Mouse (Mus musculus) G1E (cell line): Measurements from ENCODE around the gene Asic2. TPM values are rescaled to one million over a fixed set of nuclear protein-coding genes. Genes with fewer than 3 reads are reported as not detected.

Experiments used
- ATAC-seq: 2 replicates; pipeline ENCODE4 v1.8.0; 2016; ENCODE audit warnings: mild to moderate bottlenecking; ENCODE audit not compliant: insufficient number of reproducible peaks, poor library complexity, low FRiP score, severe bottlenecking; ENCODE audit errors: extremely low read depth
- DNase-seq: peaks from one replicate; pipeline ENCODE4 v3.0.0; 2012; ENCODE audit warnings: low spot score
- H3K27me3 ChIP-seq: 2 replicates; pipeline ENCODE4 v1.6.1; 2012; ENCODE audit warnings: mild to moderate bottlenecking, low read length, inconsistent platforms; ENCODE audit not compliant: insufficient read depth
- H3K36me3 ChIP-seq: replicated peaks from 2 replicates; pipeline ENCODE3; 2012; ENCODE audit warnings: mild to moderate bottlenecking, inconsistent platforms
- H3K4me1 ChIP-seq: 2 replicates; pipeline ENCODE4 v1.6.1; 2012; ENCODE audit warnings: low read depth, low read length, inconsistent platforms, mixed read lengths; ENCODE audit not compliant: insufficient read depth
- H3K4me3 ChIP-seq: 2 replicates; pipeline ENCODE4 v1.5.1; 2012; ENCODE audit warnings: low read depth, mild to moderate bottlenecking, inconsistent platforms, low read length, moderate library complexity, mixed read lengths
- H3K9me3 ChIP-seq: replicated peaks from 2 replicates; pipeline ENCODE4 v1.6.1; 2012; ENCODE audit warnings: inconsistent platforms
- CTCF ChIP-seq: IDR thresholded peaks from 2 replicates; pipeline ENCODE4 v1.5.1; 2012; ENCODE audit warnings: low read depth, low read length, inconsistent platforms, mixed read lengths
- GATA1 ChIP-seq: IDR thresholded peaks from 2 replicates; pipeline ENCODE4 v1.6.1; 2012; ENCODE audit warnings: borderline replicate concordance, low read length, inconsistent platforms, mixed read lengths
- GATA2 ChIP-seq: IDR thresholded peaks from 2 replicates; pipeline ENCODE4 v1.6.1; 2012; ENCODE audit warnings: low read depth, low read length, inconsistent platforms, borderline replicate concordance
- POLR2AphosphoS5 ChIP-seq: IDR thresholded peaks from 2 replicates; pipeline ENCODE4 v1.6.1; 2012; ENCODE audit warnings: low read depth, low read length, inconsistent platforms; ENCODE audit not compliant: insufficient replicate concordance
- TAL1 ChIP-seq: conservative IDR thresholded peaks from 2 replicates; pipeline ENCODE4 v1.6.1; 2012; ENCODE audit warnings: low read depth, low read length, inconsistent platforms, mixed read lengths
- polyA plus RNA-seq: library from polyadenylated mRNA; stranded (reverse); fragments of >175 nt; gene quantifications from 2 replicates; pipeline ENCODE4 v1.2.3, GENCODE M21; 2012
- total RNA-seq, 2 experiments: library from RNA; stranded (forward) in 1 of 2; stranded (reverse) in 1 of 2; fragments of 200-1000 nt in 1 of 2; fragments of >200 nt in 1 of 2; fragmentation: Nextera tagmentation in 1 of 2; gene quantifications; 2 replicates each; pipeline ENCODE4 v1.2.3; 2014 to 2017

Asic2 gene
- total and polyA plus RNA-seq, 3 experiments = 0.16 TPM; not detected in 2

- Histone ChIP-seq H3K4me1 (no peaks in the 10 kb centered on the region), H3K36me3 (no peaks in the 10 kb centered on the region), H3K4me3 (no peak overlapping the region), H3K27me3 (no peaks in the 10 kb centered on the region), H3K9me3 (peaks cover 51% of the 10 kb centered on the region)
- DNase-seq = no peak
- TF ChIP-seq GATA1 = no peak
- no peak for TF ChIP-seq TAL1
- no peak for TF ChIP-seq GATA2
- TF ChIP-seq CTCF = no peak
- no peak for TF ChIP-seq POLR2AphosphoS5
- no peak for ATAC-seq
Observed at GRCm38 (mm10) chr11:81290041-81290440, 678.2 kb downstream of the Asic2 start.

DNA sequence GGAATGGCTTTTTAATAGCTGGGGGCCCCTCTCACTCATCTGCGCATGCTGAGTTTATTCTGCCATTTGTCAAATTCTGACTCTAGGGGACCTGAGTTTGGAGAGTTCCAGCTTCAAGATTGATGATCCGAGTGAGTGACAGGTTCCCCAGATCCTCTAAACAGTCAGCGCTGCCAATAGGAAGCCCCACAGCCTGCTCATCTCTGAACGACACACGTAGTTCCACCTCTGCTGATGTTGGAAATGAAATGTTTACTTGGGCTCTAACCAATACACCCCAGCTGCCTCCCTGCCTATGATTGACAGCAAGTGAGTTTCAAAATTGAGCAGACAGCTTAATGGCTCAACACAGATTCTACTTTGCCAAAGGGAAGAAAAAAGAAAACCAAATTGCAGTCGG lies 685.1 kb downstream of the Asic2 start:
- peaks cover 69% of the 10 kb centered on the region for H3K9me3 ChIP-seq
- no peak overlapping the region for H3K4me3 ChIP-seq
- no peak for TF ChIP-seq TAL1
- no peak for TF ChIP-seq GATA1
- no peak for TF ChIP-seq CTCF
- no peak for TF ChIP-seq POLR2AphosphoS5
- TF ChIP-seq GATA2 = no peak
- H3K27me3 ChIP-seq = no peaks in the 10 kb centered on the region
- H3K36me3 ChIP-seq = no peaks in the 10 kb centered on the region
- no peaks in the 10 kb centered on the region for H3K4me1 ChIP-seq
- DNase-seq (no peak), ATAC-seq (no peak)

- no peak for TF ChIP-seq POLR2AphosphoS5
- TF ChIP-seq CTCF = no peak
- no peak for TF ChIP-seq TAL1
- TF ChIP-seq GATA1 = no peak
- no peak for TF ChIP-seq GATA2
- Histone ChIP-seq H3K9me3 (peaks cover 67% of the 10 kb centered on the region), H3K4me3 (no peak overlapping the region), H3K27me3 (no peaks in the 10 kb centered on the region), H3K4me1 (no peaks in the 10 kb centered on the region), H3K36me3 (no peaks in the 10 kb centered on the region)
- DNase-seq (no peak), ATAC-seq (no peak)
Observed at GRCm38 (mm10) chr11:81280070-81280469, 688.2 kb downstream of the Asic2 start.

- H3K9me3 ChIP-seq = peaks cover 49% of the 10 kb centered on the region
- no peaks in the 10 kb centered on the region for H3K4me1 ChIP-seq
- no peak overlapping the region for H3K4me3 ChIP-seq
- no peaks in the 10 kb centered on the region for H3K36me3 ChIP-seq
- no peak for DNase-seq
- TF ChIP-seq GATA2 = no peak
- no peak for TF ChIP-seq CTCF
- no peak for TF ChIP-seq GATA1
- TF ChIP-seq POLR2AphosphoS5 = no peak
- TF ChIP-seq TAL1 = no peak
- no peak for ATAC-seq
- H3K27me3 ChIP-seq = no peaks in the 10 kb centered on the region
Observed at GRCm38 (mm10) chr11:81277406-81277805, 690.9 kb downstream of the Asic2 start.

- H3K27me3 ChIP-seq = no peaks in the 10 kb centered on the region
- TF ChIP-seq GATA2 = no peak
- no peak for TF ChIP-seq CTCF
- TF ChIP-seq TAL1 = no peak
- TF ChIP-seq GATA1 = no peak
- TF ChIP-seq POLR2AphosphoS5 = no peak
- no peak overlapping the region for H3K4me3 ChIP-seq
- DNase-seq = no peak
- no peak for ATAC-seq
- H3K9me3 ChIP-seq = peaks cover 31% of the 10 kb centered on the region
- H3K4me1 ChIP-seq = no peaks in the 10 kb centered on the region
- H3K36me3 ChIP-seq = no peaks in the 10 kb centered on the region
Observed at GRCm38 (mm10) chr11:81272677-81273418, 695.4 kb downstream of the Asic2 start.

DNA sequence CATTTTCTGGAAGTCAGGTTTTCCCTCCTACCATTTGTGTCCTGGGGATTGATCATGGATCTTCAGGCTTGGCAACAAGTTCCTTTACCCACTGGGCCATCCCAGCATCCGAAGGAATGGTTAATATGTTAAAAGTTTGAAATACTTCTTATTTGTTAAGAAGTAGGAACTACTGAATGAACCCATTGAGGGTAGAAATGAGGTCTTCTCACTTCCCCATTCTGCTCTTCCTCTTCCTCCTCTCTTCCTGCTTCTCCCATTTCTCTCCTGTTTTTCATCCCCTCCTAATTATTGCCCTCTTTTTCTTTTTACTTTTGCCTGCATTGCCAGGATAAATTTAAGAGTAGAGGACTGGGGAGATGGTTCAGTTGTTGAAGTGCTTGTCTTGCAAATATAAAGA lies 696.8 kb downstream of the Asic2 start:
- DNase-seq (no peak), ATAC-seq (no peak)
- Histone ChIP-seq H3K9me3 (peaks cover 24% of the 10 kb centered on the region), H3K36me3 (no peaks in the 10 kb centered on the region), H3K4me1 (no peaks in the 10 kb centered on the region), H3K4me3 (no peak overlapping the region), H3K27me3 (no peaks in the 10 kb centered on the region)
- no peak for TF ChIP-seq GATA2
- TF ChIP-seq TAL1 = no peak
- no peak for TF ChIP-seq CTCF
- no peak for TF ChIP-seq GATA1
- TF ChIP-seq POLR2AphosphoS5 = no peak
